Mouse (Mus musculus) forebrain, postnatal 0 days (tissue): ENCODE measurements around the gene Fmo1. TPM values are rescaled to one million over a fixed set of nuclear protein-coding genes. Genes with fewer than 3 reads are reported as not detected.

ENCODE experiments used
- ATAC-seq: fragments of 200-750 bp; cut with Nextera tagmentation; 2 replicates; pipeline ENCODE4 v1.8.0; 2017; ENCODE audit warnings: mild to moderate bottlenecking, moderate library complexity
- DNase-seq: peaks from one replicate; pipeline ENCODE4 v3.0.0-alpha.2; 2015
- H3K27ac ChIP-seq: fragments of 300-500 bp; sonication (generic); 2 replicates; pipeline ENCODE4 v1.5.1; 2014; ENCODE audit warnings: low read depth, mild to moderate bottlenecking, antibody characterized with exemption, low read length, moderate library complexity, mixed read lengths
- H3K27me3 ChIP-seq: fragments of 300-500 bp; sonication (generic); 2 replicates; pipeline ENCODE4 v1.6.1; 2014; ENCODE audit warnings: mild to moderate bottlenecking, low read length, mixed read lengths; ENCODE audit not compliant: insufficient read depth
- H3K36me3 ChIP-seq: fragments of 300-500 bp; sonication (generic); 2 replicates; pipeline ENCODE4 v1.6.1; 2014; ENCODE audit warnings: mild to moderate bottlenecking, moderate library complexity; ENCODE audit not compliant: insufficient read depth
- H3K4me1 ChIP-seq: fragments of 300-500 bp; sonication (generic); 2 replicates; pipeline ENCODE4 v1.6.1; 2014; ENCODE audit warnings: antibody characterized with exemption; ENCODE audit not compliant: insufficient read depth
- H3K4me2 ChIP-seq: fragments of 300-500 bp; sonication (generic); 2 replicates; pipeline ENCODE4 v1.6.1; 2014; ENCODE audit warnings: low read depth, mild to moderate bottlenecking, moderate library complexity
- H3K4me3 ChIP-seq: fragments of 300-500 bp; sonication (generic); 2 replicates; pipeline ENCODE4 v1.5.1; 2014; ENCODE audit warnings: low read depth, low read length, mixed read lengths
- H3K9ac ChIP-seq: fragments of 300-500 bp; sonication (generic); 2 replicates; pipeline ENCODE4 v1.6.1; 2014; ENCODE audit warnings: mild to moderate bottlenecking
- H3K9me3 ChIP-seq: fragments of 300-500 bp; sonication (generic); 2 replicates; pipeline ENCODE4 v1.6.1; 2016; ENCODE audit warnings: low read length
- CTCF ChIP-seq: sonication (generic); IDR thresholded peaks from 2 replicates; pipeline ENCODE4 v1.5.1; 2016; ENCODE audit warnings: antibody characterized with exemption, control low read depth, low read depth
- WGBS: fragments of 180-500 bp; shearing (Covaris S2); extraction: QIAGEN DNeasy Blood & Tissue Kit; methylation state at CpG from one replicate; pipeline ENCODE4 v1.1.7; 2014; 5-methylcytosine and 5-hydroxymethylcytosine counted together
- polyA plus RNA-seq: library from polyadenylated mRNA; unstranded; fragments of >200 nt; fragmentation: Nextera tagmentation; extraction: Ambion mirVana; gene quantifications from 2 replicates; pipeline ENCODE4 v1.2.1, GENCODE M21; 2015
- total RNA-seq: library from RNA; depleted of rRNA; stranded (reverse); fragments of >200 nt; gene quantifications from 2 replicates; pipeline ENCODE4 v1.2.3, GENCODE M21; 2014

Gene Fmo1
- total and polyA plus RNA-seq, 2 experiments from 2014 or later: 33.2 to 46.8 TPM

GRCm38 (mm10) chr1:162859996-162860605 lies 6.3 kb downstream of the Fmo1 start:
- H3K4me1 ChIP-seq: no peaks in the 10 kb centered on the region
- no peaks in the 10 kb centered on the region for H3K36me3 ChIP-seq
- no peak overlapping the region for H3K9ac ChIP-seq
- no peaks in the 10 kb centered on the region for H3K27me3 ChIP-seq
- no peaks in the 10 kb centered on the region for H3K9me3 ChIP-seq
- no peak overlapping the region for H3K4me2 ChIP-seq
- H3K4me3 ChIP-seq: no peak overlapping the region
- no peak overlapping the region for H3K27ac ChIP-seq
- no peak for DNase-seq
- ATAC-seq: no peak
- WGBS: 67% methylated on average over 9 of the region's 9 CpGs
- TF ChIP-seq CTCF: no peak

GRCm38 (mm10) chr1:162859545-162859976 lies 6.8 kb downstream of the Fmo1 start:
- no peaks in the 10 kb centered on the region for H3K9me3 ChIP-seq
- peak overlapping the region; percentile 40 for H3K4me2 ChIP-seq
- TF ChIP-seq CTCF: no peak
- no peak overlapping the region for H3K9ac ChIP-seq
- DNase-seq (peak; percentile 4), ATAC-seq (peak; percentile 47)
- H3K27me3 ChIP-seq: no peaks in the 10 kb centered on the region
- no peaks in the 10 kb centered on the region for H3K36me3 ChIP-seq
- H3K4me3 ChIP-seq: 0 out of 2 replicates have a peak overlapping the region, but pooled peaks have one; percentile 7
- WGBS: 21% methylated on average over 10 of the region's 10 CpGs
- H3K27ac ChIP-seq: peak overlapping the region; percentile 62; the same call in 1 of the 2 replicates
- no peaks in the 10 kb centered on the region for H3K4me1 ChIP-seq

GRCm38 (mm10) chr1:162858748-162859130 lies 7.7 kb downstream of the Fmo1 start:
- peak overlapping the region; percentile 62 for H3K27ac ChIP-seq
- peak overlapping the region; percentile 12; the same call in 1 of the 2 replicates for H3K4me3 ChIP-seq
- no peaks in the 10 kb centered on the region for H3K27me3 ChIP-seq
- no peaks in the 10 kb centered on the region for H3K9me3 ChIP-seq
- no peak overlapping the region for H3K9ac ChIP-seq
- no peaks in the 10 kb centered on the region for H3K36me3 ChIP-seq
- no peak for TF ChIP-seq CTCF
- DNase-seq (peak; percentile 50), ATAC-seq (peak; percentile 65)
- H3K4me1 ChIP-seq: no peaks in the 10 kb centered on the region
- 24% methylated on average over 12 of the region's 12 CpGs for WGBS
- H3K4me2 ChIP-seq: peak overlapping the region; percentile 40

- Histone ChIP-seq H3K4me1 (no peaks in the 10 kb centered on the region), H3K4me3 (peak overlapping the region; percentile 12; the same call in 1 of the 2 replicates), H3K4me2 (peak overlapping the region; percentile 40), H3K27ac (peak overlapping the region; percentile 62), H3K9me3 (no peaks in the 10 kb centered on the region), H3K9ac (no peak overlapping the region), H3K36me3 (no peaks in the 10 kb centered on the region), H3K27me3 (no peaks in the 10 kb centered on the region)
- peak; percentile 61 for ATAC-seq
- WGBS: 38% methylated on average over 18 of the region's 18 CpGs
- DNase-seq: peak; percentile 5
- no peak for TF ChIP-seq CTCF
Observed at GRCm38 (mm10) chr1:162857766-162858747, 8.4 kb downstream of the Fmo1 start.

- H3K4me1 ChIP-seq: no peaks in the 10 kb centered on the region
- H3K36me3 ChIP-seq: no peaks in the 10 kb centered on the region
- ATAC-seq (no peak), DNase-seq (no peak)
- H3K4me2 ChIP-seq: no peak overlapping the region
- no peak overlapping the region for H3K4me3 ChIP-seq
- no peak overlapping the region for H3K9ac ChIP-seq
- no peak for TF ChIP-seq CTCF
- H3K9me3 ChIP-seq: no peaks in the 10 kb centered on the region
- no peaks in the 10 kb centered on the region for H3K27me3 ChIP-seq
- no peak overlapping the region for H3K27ac ChIP-seq
- WGBS: 88% methylated on average over 3 of the region's 3 CpGs
Observed at GRCm38 (mm10) chr1:162853812-162854482, 12.5 kb downstream of the Fmo1 start.

- Histone ChIP-seq H3K4me1 (no peaks in the 10 kb centered on the region), H3K4me2 (no peak overlapping the region), H3K36me3 (no peaks in the 10 kb centered on the region), H3K9me3 (no peaks in the 10 kb centered on the region), H3K27ac (no peak overlapping the region), H3K4me3 (no peak overlapping the region), H3K9ac (no peak overlapping the region), H3K27me3 (no peaks in the 10 kb centered on the region)
- ATAC-seq: no peak
- no peak for TF ChIP-seq CTCF
- WGBS: 97% methylated on average over 6 of the region's 6 CpGs
- no peak for DNase-seq
Observed at GRCm38 (mm10) chr1:162847554-162847953, 18.9 kb downstream of the Fmo1 start.
